Mouse (Mus musculus) spleen, adult 2 months (tissue): ENCODE results near the gene Ubl4b. TPM values are rescaled to one million over a fixed set of nuclear protein-coding genes. Genes with fewer than 3 reads are reported as not detected.

ENCODE experiments used
- DNase-seq, 2 experiments: peaks; one replicate each; pipeline versions ENCODE4 v3.0.0 to v3.0.0-alpha.2; 2012 to 2021; ENCODE audit warnings: low spot score in 2 of 2, low read depth in 1 of 2
- H3K27ac ChIP-seq: fragments of 200-500 bp; 2 replicates; pipeline ENCODE4 v1.5.1; 2012; ENCODE audit warnings: low read length, inconsistent platforms; ENCODE audit not compliant: insufficient read depth
- H3K27me3 ChIP-seq: fragments of 200-500 bp; 2 replicates; pipeline ENCODE4 v1.6.1; 2012; ENCODE audit warnings: mild to moderate bottlenecking, moderate library complexity, low read length, inconsistent platforms; ENCODE audit not compliant: control insufficient read depth, insufficient read depth
- H3K36me3 ChIP-seq: fragments of 200-500 bp; 2 replicates; pipeline ENCODE4 v1.6.1; 2012; ENCODE audit warnings: mild to moderate bottlenecking, low read length, inconsistent platforms; ENCODE audit not compliant: control insufficient read depth, insufficient read depth
- H3K4me1 ChIP-seq: fragments of 200-500 bp; 2 replicates; pipeline ENCODE4 v1.6.1; 2011; ENCODE audit warnings: inconsistent platforms; ENCODE audit not compliant: control insufficient read depth, insufficient read depth, insufficient read length
- H3K4me3 ChIP-seq: fragments of 200-500 bp; 2 replicates; pipeline ENCODE4 v1.5.1; 2011; ENCODE audit warnings: mild to moderate bottlenecking, inconsistent platforms; ENCODE audit not compliant: insufficient read depth, insufficient read length; ENCODE audit errors: extremely low read depth
- CTCF ChIP-seq: fragments of 200-500 bp; IDR thresholded peaks from 2 replicates; pipeline ENCODE4 v1.5.1; 2011; ENCODE audit warnings: mild to moderate bottlenecking, inconsistent platforms; ENCODE audit not compliant: insufficient read depth, insufficient read length, insufficient replicate concordance; ENCODE audit errors: extremely low read depth
- POLR2A ChIP-seq: fragments of 200-500 bp; IDR thresholded peaks from 2 replicates; pipeline ENCODE4 v1.6.1; 2011; ENCODE audit warnings: low read depth, low read length, inconsistent platforms
- WGBS: fragments of 180-500 bp; shearing (Covaris S2); methylation state at CpG from one replicate; pipeline ENCODE4 v1.1.7; 2018; 5-methylcytosine and 5-hydroxymethylcytosine counted together
- polyA plus RNA-seq: library from polyadenylated mRNA; depleted of rRNA; stranded (reverse); fragments of >200 nt; gene quantifications from 2 replicates; pipeline ENCODE4 v1.2.3, GENCODE M21; 2012

Ubl4b gene
- polyA plus RNA-seq, 1 experiment = not detected

- Histone ChIP-seq H3K4me1 (peaks cover 7% of the 10 kb centered on the region), H3K27ac (no peak overlapping the region), H3K4me3 (peak overlapping the region; percentile 5; the same call in 1 of the 2 replicates), H3K36me3 (no peaks in the 10 kb centered on the region), H3K27me3 (peaks cover 30% of the 10 kb centered on the region)
- no peak for TF ChIP-seq POLR2A
- no peak for TF ChIP-seq CTCF
- 4% methylated on average over 50 of the region's 50 CpGs for WGBS
- DNase-seq = no peak
Measured at GRCm38 (mm10) chr3:107595264-107595937, 40.5 kb upstream of the Ubl4b start.

GRCm38 (mm10) chr3:107594662-107595263 lies 39.9 kb upstream of the Ubl4b start, which contains the start of gene Alx3:
TSS of gene Alx3 (plus strand) at chr3:107595031.
- Histone ChIP-seq H3K36me3 (no peaks in the 10 kb centered on the region), H3K4me1 (peaks cover 7% of the 10 kb centered on the region), H3K27ac (no peak within 1 kb of the TSS), H3K4me3 (peak within 1 kb of the TSS; percentile 5; the same call in 1 of the 2 replicates), H3K27me3 (peaks cover 30% of the 10 kb centered on the region)
- no peak for DNase-seq
- WGBS = 4% methylated on average over 45 of the region's 46 CpGs
- TF ChIP-seq CTCF = no peak

GRCm38 (mm10) chr3:107593632-107594031 lies 38.8 kb upstream of the Ubl4b start:
- H3K27me3 ChIP-seq = peaks cover 30% of the 10 kb centered on the region
- TF ChIP-seq CTCF (no peak), POLR2A (no peak)
- no peak for DNase-seq
- no peak overlapping the region for H3K4me3 ChIP-seq
- WGBS = 27% methylated on average over 2 of the region's 2 CpGs
- H3K36me3 ChIP-seq = no peaks in the 10 kb centered on the region
- no peak overlapping the region for H3K27ac ChIP-seq
- peaks cover 7% of the 10 kb centered on the region for H3K4me1 ChIP-seq

GRCm38 (mm10) chr3:107591612-107592011 lies 36.7 kb upstream of the Ubl4b start:
- Histone ChIP-seq H3K27me3 (peaks cover 24% of the 10 kb centered on the region), H3K36me3 (no peaks in the 10 kb centered on the region), H3K4me1 (peaks cover 7% of the 10 kb centered on the region), H3K27ac (no peak overlapping the region), H3K4me3 (no peak overlapping the region)
- no peak for DNase-seq
- WGBS = 77% methylated on average over 1 of the region's 1 CpGs
- TF ChIP-seq POLR2A (no peak), CTCF (no peak)

- Histone ChIP-seq H3K36me3 (no peaks in the 10 kb centered on the region), H3K27me3 (peaks cover 7% of the 10 kb centered on the region; the same call in 1 of the 2 replicates), H3K27ac (no peak overlapping the region), H3K4me3 (no peak overlapping the region), H3K4me1 (no peaks in the 10 kb centered on the region)
- no peak for DNase-seq
- TF ChIP-seq CTCF = no peak
- TF ChIP-seq POLR2A = no peak
- 87% methylated on average over 6 of the region's 6 CpGs for WGBS
Measured at GRCm38 (mm10) chr3:107586504-107586903, 31.6 kb upstream of the Ubl4b start.

- DNase-seq = no peak
- no peak for TF ChIP-seq POLR2A
- TF ChIP-seq CTCF = no peak
- H3K27me3 ChIP-seq = peaks cover 8% of the 10 kb centered on the region; the same call in 1 of the 2 replicates
- H3K27ac ChIP-seq = no peak overlapping the region
- H3K4me1 ChIP-seq = no peaks in the 10 kb centered on the region
- 16% methylated on average over 1 of the region's 1 CpGs for WGBS
- no peaks in the 10 kb centered on the region for H3K36me3 ChIP-seq
- no peak overlapping the region for H3K4me3 ChIP-seq
Measured at GRCm38 (mm10) chr3:107583893-107584292, 29.0 kb upstream of the Ubl4b start.
